Mouse (Mus musculus) cerebellum, adult 11 months (tissue): ENCODE results near the gene Pbxip1.

ENCODE experiments used
- DNase-seq: peaks from one replicate; pipeline ENCODE4 v3.0.0; 2022

Pbxip1 gene

DNA sequence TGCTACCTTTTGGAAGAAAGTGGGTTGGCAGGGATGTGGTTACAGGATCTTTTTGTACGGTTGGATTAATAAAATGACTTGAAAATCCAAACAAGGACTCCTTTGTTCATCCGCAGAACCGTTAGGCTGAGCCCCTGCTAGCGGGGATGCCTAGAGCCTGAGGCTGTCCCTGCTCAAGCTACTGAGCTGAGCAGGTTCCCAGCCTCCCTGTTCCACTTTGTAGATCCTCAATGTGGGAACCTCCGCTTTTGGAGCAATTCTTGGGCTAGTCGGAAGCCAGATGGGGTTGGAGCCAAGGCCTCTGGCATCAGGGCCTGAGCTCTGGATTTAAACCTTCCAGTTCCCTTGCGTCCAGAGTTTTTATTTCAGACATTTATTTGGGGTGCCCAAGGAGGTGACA, 1.5 kb upstream of the Pbxip1 start:
- DNase-seq = no peak

DNA sequence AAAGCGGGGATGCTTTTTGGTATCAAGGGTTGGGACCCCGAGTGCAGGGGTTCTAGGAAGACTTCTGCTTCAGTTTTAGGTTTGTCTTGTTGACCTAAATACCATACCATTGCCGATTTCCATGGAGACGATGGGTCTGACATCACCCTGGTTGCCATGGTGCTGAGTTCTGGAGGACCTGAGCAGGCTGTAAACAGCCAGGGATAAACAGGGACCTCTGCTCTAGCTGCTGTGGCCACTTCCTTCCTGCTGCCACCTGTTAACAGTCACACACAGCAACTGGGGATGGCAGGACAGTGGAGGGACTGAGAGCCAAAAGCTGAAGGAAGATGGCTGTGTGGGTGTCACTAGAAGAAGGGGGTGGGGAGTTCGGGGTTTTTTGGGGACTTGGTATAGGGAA, 763 bp downstream of the Pbxip1 start:
- DNase-seq = no peak

DNA sequence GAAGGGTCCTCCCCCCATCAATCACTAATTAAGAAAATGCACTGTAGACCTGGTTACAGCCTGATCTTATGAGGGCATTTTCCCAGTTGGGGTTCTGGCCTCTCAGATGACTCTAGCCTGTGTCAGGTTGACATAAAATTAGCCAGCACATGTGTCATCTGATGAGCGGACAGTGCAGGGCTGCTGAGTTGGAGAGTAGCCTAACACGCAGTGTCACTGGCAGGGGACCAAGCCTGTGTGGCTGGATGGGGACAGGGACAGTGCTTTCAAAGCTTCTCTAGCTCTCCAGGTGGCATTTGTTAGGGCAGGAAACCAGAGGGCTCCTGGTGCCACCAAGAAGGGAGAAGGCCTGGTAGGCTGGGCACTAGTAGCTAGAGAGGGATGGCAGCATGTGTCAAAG, 4.2 kb downstream of the Pbxip1 start:
- no peak for DNase-seq

DNA sequence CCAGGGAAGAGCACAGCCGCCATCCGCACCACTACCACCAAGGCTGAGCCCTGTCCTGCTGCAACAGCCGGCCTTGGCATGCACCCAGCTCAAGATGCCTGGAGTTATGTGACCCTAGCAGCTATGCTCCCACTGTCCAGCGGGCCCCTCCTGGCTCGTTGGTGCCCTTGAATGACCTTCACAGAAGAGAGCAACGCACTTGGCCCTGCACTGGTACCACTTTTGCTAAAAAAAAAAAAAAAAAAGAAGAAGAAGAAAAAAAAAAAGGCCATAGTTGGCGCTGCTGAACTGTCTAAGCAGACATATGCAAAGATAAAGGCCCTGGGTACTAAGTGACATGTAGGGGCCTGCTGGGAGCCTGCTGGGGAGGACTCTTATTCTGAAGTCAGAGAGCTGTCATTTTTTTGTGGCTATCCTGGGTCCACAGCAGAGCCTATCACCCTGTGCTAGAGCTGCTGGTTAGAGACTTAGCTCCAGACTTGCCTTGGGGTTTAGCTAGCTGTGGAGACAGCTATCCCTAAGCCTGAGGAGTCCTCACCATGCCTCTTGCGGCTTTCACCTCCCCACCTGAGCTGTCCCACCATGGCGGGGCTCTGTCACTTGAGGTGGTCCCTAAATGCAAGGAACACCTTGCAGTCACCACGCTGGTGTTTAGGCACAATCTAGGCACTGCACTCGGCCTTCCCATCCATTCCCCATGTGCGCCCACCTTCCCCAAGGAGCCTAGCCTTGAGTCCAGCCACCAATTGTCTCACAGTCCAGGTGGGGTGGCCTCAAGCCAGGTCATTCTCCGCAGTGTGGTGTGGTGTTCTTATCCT, 12.4 kb downstream of the Pbxip1 start:
- no peak for DNase-seq

DNA sequence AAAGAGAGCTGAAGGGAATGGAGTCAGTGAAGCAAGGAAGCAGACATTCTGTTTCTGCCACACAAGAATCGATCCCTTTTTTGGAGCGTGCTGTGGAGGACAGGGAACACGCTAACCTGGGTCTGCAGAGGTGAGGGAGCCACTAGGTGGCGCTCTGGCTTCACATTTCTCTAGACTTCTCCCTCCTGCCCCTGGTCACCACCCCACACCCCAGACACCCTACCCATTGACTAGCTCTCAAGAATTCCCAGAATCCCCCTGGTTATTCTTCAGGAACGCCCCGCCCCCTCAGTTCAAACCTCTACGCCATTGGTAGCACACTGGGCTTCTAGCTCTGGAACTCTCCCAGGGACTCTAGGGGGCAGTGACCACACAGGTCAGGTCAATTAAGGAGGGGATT, 13.0 kb downstream of the Pbxip1 start:
- DNase-seq = peak; percentile 66

DNA sequence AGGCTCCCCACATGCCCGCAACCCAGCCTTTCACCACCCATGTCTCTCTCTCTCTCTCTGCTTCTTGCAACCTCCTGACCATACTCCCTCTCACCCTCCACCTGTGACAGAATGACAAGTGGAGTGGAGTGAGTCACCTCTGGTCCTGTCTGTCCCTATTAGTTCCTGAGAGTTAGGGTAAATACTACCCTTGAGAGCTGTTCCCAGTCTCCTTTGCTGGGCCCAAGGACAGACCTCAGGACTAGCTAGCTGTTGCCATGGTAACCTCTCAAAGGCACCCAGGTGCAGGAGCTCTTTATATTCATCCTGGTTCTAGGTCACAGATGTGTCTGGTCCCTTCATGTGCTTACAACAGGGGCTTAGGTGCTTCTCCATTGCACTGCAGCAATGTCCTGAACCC, 15.4 kb downstream of the Pbxip1 start:
- DNase-seq = no peak

DNA sequence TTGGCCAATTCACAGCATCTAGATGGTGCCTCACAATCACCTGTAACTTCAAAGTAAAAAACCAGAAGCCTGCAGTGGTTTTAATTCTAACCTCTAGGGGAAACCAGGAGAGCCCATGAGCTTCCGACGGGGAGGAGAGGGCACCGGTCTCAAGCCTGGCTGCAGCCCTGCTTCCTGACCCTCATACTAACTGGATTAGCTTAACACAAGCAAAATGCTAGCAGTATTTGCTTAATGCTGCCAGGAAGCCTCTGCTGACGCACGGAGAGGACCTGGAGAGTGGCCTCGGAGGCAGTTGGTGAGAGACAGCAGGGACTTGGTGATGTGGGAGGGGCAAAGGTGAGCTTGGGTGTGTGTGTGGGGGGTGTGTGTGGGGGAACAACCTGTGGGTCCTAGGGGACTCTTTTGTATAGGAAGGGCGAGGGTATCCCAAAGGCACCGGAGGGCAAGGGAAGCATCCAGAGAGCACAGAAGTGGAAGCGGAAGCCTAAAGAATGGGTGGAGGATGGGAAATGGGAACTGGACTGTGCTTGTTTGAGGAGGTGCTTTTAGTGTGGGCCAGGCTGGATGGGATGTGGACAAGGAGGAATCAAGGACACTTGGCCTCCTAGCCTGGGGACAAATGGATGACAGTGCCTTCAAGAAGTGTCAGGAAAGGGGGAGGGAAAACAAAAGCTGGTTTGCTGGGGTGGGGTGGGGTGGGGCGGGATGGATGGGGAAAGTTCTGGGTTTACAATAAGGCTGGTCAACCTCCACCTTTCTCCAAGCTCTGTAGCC, 18.1 kb downstream of the Pbxip1 start, which contains the start of gene Pmvk:
Gene Pmvk, plus strand, starts transcription at position 141 of the 777 bp plus-strand sequence.
- no peak for DNase-seq

DNA sequence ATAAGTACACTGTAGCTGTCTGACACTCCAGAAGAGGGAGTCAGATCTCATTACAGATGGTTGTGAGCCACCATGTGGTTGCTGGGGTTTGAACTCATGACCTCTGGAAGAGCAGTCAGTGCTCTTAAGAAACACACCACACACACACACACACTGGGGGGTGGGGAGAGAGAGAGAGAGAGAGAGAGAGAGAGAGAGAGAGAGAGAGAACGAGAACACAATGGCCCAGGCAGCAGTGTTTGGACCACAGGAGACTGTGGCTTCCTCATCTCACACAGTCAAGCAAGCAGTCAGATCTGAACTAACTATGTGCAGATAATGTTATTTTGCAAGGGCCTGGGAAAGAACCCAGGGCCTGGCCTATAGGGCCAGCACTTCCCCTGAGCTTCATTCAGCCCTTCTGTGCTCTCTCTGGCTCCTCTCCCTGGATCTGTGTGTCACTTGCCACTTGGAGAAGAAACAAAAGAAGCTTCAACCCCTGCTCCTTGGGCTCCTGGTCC, 19.3 kb downstream of the Pbxip1 start:
- no peak for DNase-seq

DNA sequence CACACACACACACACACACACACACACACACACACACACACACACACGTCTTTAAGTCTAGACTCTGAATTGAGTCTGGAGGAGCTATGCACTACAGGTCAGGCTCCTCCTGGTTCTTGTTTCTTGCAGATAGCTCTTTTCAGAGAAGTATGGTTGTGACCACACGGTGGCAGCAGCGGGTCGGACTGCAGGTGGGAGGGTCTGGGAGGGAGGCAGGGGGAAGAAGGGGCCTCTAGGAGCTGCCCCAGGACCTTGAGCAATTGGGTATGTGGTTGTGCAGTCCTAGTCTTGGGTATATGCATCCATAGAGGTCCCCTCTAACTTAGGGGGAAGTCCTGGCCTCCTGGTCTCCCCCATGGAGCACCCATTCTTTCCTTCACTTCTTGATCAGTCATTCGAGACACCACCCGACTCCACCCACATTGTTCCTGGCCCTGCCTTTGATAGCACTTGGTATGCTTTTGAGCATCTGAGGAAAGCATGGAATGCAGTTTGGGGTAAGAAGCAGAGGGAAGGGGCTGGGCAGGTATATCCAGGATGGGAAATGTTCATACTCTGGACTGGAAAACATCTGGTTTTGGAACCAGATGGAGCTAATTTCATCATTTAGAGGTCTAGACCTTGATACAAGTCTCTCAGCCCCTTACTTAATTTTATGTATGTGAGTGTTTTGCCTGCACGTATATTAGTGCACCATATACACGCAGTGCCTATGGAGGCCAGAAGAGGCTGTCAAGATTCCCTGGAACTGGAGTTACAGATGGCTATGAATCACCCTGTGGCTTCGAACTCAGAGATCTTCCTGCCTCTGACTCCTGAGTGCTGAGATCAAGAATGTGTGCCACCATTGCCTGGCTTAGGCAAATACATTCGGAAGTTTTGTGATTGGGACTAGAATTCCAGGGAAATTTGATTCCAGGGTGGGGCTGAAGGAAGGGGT, 20.5 kb downstream of the Pbxip1 start:
- peak; percentile 45 for DNase-seq

DNA sequence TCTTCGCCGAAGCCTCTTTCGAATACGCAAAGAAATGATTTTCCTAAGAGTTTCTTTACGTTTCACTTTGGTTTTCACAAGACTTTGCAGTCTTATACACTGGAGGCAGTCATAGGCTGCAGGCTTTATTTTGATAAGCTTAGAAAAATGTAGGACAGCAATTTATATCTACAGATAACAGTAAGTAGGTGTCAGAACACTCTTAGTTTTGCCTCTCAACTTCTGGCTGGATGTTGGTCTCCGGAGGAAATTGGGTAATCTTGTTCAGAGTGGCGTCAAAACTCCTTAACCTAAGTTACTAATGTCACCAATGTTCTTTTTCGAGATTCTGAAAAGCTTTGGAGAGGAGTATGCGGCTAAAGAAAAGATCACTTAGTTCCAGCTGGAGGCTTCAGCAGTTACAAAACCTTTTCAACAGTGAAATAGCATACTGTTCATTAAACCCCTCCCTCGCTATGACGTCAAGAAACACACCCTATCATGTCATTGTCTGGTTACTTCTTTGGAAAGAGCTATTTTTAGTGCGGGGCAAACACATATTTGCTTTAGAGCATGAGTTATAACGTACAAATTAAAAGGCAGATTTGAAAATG, 22.0 kb downstream of the Pbxip1 start:
- no peak for DNase-seq

DNA sequence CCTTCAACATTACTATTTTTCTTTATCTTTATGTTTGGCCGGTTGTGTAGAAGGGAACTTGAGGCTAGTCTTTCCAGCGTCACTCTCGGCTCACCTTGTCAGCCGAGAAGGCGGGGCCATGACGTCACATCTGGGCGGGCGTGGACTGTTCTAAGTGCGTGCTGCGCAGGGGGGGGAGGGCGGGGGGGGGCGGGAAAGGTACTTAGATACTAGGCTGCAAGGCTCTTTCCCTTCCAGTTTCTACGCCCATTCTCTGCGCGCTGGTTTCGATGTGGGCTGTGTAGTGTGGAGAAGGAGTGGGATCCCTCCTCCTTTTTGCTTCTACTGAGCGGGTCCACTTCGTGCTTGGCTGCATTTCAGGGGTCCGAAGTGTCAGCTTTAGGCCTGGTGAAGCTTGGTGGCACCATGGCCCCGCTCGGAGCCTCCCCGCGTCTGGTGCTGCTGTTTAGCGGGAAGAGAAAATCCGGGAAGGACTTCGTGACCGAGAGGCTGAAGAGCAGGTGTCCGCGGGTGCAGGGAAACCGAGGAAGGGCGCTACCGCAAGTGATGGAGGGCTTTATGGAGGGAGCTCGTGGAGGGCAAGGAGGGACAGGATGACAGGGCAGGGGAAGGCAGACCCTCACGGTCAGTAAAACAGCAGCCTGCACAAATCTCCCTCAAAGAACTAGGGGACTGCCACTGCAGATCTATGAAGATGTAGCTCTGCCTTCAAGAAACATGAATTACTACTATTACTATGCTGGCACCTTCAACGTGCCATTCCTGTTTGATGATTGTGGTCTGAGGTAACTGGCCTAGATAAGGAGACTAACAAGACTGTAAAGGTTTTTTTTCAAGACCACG, 22.7 kb downstream of the Pbxip1 start:
- DNase-seq = peak; percentile 87

DNA sequence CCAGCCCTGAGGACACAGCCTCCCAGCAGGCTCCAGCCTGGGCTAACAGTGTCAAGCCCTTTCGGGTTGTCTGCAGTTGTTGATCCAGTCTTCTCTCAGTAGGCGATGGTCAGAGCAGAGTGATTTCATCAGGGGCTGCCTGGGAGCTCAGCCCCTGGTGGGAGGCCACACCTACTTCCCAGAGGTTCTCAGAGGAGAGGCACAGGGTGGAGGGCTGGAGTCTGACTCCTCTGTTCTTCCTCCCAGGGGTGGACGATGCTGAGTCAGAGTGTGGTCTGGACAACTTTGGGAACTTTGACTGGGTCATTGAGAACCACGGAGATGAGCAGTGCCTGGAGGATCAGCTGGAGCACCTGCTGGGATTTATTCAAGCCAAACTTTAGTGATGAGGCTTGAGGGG, 31.8 kb downstream of the Pbxip1 start:
- DNase-seq = no peak

DNA sequence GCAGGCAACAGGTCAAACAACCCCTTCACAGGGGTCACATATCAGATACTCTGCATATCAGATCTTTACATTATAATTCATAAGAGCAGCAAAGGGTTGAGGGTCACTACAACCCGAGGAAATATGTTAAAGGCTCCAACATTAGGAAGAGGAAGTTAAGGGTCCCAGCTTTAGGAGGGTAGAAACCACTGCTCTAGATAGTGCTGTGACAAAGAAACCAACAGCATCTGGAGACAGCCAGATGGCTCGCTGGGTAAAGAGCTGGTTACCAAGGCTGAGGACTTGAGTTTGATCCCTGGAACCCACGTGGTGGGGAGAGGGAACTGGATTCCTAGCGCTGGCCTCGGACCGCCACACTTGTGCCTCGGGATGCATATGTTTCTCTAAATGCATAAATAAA, 35.8 kb downstream of the Pbxip1 start:
- DNase-seq = no peak

DNA sequence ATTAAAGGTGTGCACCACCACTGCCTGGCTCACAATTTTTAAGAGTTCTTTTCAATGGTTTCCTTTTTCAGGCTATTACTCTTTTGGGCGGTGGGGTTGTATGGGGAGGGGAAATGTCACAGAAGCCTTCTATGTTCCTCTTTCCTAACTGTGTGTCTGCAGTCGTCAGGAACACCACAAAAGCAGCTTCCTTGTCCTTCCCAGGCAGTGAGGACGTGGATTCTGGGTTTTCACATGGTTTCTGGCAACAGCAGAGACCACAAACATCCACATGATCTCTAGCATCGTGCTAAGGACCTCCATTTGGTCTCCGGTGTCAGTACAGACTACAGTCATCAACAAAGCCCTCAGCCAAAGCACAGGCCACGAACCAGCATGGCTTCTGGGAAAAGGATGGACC, 37.3 kb downstream of the Pbxip1 start:
- DNase-seq = no peak

DNA sequence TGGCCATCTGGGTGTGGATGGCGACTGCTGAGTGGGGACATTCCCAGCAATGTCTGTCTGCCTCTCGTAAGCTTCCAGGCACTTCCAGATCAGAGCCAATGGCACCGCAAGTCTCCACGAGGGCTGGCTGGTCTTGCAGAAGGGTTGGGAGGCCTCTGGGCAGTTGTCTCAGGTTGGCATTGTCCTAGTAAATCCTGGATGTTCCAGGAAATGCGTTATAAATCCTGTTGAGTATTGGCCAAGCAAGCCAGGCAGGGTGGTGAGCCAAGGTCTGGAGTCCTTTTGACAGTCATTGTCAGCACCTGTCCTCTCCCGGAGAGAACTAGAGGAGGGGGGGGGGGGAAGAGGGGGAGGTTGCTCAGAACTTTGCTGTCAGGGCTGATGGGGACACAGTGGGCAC, 42.5 kb downstream of the Pbxip1 start:
- DNase-seq = no peak

DNA sequence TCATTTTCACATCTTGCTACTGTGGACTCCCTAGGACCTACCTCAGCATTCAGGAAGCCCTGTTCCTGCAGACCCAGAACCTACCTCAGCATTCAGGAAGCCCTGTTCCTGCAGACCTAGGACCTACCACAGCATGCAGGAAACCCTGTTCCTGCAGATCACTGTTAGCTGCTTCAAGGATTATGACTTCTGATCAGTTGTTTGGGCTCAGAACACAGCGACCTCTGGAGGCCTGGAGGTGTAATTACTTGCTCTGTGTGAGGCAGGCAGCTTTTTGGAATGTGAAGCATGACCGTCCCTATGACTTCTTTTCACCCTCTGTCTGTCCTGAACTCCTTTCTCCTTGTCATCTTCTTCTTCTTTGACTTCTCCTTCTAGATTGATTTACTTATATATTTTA, 45.0 kb downstream of the Pbxip1 start:
- no peak for DNase-seq

DNA sequence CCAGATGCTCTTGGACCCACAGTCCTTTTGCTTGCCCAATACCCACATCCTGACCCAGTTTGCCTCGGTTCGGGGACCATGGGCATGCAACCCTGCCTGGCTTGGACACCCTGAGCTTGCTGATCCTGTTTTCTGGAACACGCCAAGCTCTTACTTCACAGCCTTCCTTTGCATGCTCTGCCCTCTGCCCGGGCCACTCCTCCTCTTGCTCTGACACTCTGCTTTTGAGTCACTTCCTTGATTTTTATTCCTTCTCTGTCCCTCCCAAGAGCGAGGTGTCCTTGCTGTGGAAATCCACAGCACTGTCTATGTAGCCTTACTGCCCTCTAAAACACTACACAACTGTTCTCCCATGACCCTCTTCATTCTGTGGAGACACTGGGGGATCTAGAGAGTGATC, 45.7 kb downstream of the Pbxip1 start:
- DNase-seq = no peak

DNA sequence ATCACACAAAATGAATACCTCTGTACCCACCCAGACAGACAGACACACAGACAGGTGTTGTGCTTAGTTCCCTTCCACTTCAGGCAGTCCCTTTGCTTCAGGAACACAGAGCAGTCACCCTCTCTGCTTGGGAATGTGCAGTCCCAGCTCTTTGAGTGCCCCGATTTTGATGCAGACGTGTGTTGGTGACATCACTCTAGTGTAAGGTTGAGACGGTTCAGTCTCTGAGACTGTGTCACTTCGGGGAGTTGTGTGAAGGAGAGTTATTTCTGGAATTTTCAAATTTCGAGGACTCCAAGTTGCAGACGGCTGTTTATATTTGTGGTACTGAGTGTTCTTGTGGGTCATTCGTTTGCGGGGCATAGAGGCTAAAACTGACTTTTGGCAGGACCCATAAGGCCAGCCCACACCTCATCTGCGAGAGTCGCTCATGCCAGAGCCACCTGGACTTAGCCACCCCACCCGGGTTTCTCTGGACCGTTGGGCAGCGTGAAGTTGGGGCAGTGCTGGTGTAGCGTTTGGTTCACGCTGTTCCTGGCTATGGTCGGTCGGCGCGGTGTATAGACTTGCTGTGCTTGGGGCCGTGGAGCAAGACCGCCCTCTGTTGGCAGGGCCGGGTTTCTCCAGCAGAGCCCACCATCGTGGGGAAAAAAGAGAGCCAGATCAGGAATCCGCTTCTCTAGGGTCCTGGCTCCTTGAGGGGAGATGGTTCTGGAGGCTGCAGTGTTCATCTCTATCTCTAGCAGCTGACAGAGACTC, 48.4 kb downstream of the Pbxip1 start:
- peak; percentile 30 for DNase-seq

DNA sequence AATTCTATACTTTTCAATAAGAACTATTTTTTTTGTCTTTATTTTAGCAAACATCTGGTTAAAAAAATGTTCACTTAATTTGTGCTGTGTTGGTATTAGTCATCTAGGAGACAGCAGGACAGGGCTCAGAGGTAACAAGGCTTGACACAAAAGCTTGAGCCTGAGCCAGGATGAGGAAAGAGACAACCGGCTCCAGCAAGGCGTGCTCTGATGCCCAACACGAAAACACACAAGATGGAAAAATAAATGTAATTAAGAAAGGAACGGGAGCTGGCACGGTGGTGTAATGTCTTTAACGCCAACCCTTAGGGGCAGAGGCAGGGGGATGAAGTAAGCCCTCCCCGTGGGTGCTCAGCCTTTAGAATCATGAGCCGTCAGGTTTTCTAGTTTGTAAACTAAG, 49.6 kb downstream of the Pbxip1 start:
- DNase-seq = no peak

DNA sequence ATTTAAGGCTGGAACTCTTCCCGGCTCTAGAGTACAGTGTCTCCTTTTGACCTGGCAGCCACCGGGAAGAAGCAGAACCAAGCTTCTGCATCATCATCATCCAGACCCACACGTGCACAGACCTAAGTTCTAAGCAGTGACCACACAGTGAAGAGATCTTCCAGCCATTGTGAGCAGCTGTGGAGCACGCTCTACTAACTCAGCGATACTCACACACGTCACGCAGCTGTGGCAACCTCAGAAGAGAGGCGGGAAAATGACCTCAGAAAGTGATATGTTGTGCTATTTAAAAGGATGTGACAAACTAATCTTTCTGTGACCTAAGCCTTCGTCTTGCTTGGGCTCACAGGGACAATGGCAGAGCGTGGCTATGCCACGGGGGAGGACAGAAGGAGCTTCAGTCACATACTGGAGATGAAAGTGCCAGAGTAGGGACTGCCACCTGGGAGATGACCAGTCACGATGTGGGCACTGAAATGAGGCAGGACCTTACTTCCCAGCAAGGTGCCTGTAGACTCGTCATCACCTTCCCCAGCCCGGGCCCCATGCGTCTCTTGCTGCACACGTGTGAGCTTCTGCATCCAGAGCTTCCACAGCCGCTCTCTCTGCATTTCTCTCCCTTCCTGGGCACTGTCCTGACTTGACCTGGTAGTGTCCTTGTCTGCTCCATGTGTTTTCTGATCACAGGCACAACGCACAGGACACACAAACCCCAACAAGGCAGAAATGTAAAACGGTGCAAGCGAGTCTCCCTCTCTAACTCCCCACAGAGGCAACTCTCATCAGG, 50.6 kb downstream of the Pbxip1 start:
- DNase-seq = no peak
